In the genomic region with DNA sequence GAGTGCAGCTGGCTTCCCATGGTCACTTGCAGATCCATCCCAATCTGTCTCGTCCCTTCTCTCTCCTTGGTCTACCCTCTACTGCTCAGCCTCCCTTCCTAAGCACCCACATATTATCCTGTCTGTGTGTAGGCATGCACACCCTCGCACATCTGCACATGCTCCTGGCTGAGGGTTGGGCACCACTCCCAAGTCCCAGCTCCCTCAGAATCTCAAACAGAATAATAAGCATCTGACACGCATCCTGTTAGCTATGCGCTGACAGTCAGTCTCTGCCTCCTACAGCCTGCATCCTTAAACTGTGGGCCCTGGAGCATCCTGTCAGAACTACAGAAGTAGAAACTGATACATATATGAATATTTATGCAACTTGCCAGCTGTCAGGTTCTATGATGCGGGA, we compare ENCODE assay signal across 16 mouse cellular contexts. TPM values are rescaled to one million over a fixed set of nuclear protein-coding genes. Genes with fewer than 3 reads are reported as not detected.
DNase-seq lines count a peak whose midpoint lies in the region; ATAC-seq and TF ChIP-seq lines count a peak whose summit lies in the region.
"Had no signal": no experiment of that assay in that cellular context is flagged by ENCODE, and none has a peak within 500 bp of the region (broad histone marks: within the 10 kb centered on the region; RNA-seq: fewer than 3 reads in every experiment).

No protein-coding gene starts in this region.

- no peak overlapping the region for H3K4me3 ChIP-seq in left cerebral cortex, adult 2 months
- H3K4me3 ChIP-seq: gastrocnemius, adult 2 months; intestine, embryonic 15.5 days; limb, embryonic 12.5 days; liver, embryonic 15.5 days; neural tube, embryonic 15.5 days had no signal

- peak; percentile 55 for DNase-seq in layer of hippocampus, adult 11-12 months (ENCODE audit: low spot score)
- DNase-seq in layer of hippocampus, adult 9-10 months (ENCODE audit: low spot score), result no peak
- DNase-seq in right cerebral cortex, postnatal 25 days, result peak; percentile 52
- no peak for DNase-seq in right cerebral cortex, postnatal 4 days
- peak in 1 of 2 experiments; percentile 60 for DNase-seq in left cerebral cortex, adult 2 months (ENCODE audit: extremely low spot score in 1 of 2, low spot score in 2 of 2)
- no peak for DNase-seq in gastrocnemius, adult 8-10 months (ENCODE audit: low spot score in 2 of 2)
- DNase-seq in c-Kit-positive CD71-positive TER-119-positive erythroid progenitor cells, embryonic 14.5 days (ENCODE audit: low spot score), result no peak
- DNase-seq: cerebellum, adult 8-10 months; gastrocnemius, adult 2 months; heart, postnatal 10 days had no signal

- no peak for ATAC-seq in erythroblast, adult 5-6 weeks (replicated peaks; ENCODE audit: low FRiP score, poor library complexity, severe bottlenecking)
- ATAC-seq: intestine, embryonic 15.5 days had no signal

- intact Hi-C loops in left cerebral cortex, adult 2 months (cut with DNase I), result loop anchor here (1.0 to 5.0 kb wide), 2 partner anchors 23 to 43 kb away; no protein-coding TSS in a partner anchor

- TF ChIP-seq CTCF in left cerebral cortex, adult 2 months (IDR thresholded peaks at IDR 0.05), result no peak

- H3K27ac ChIP-seq in left cerebral cortex, adult 2 months, result peak overlapping the region; percentile 72
- H3K27ac ChIP-seq: gastrocnemius, adult 2 months; intestine, embryonic 15.5 days; kidney, postnatal 0 days; limb, embryonic 12.5 days; liver, embryonic 15.5 days; neural tube, embryonic 15.5 days had no signal

RNA-seq across cellular contexts. Expression of a gene that starts 13.2 kb away (rescaled TPM):
- total RNA-seq in left cerebral cortex, adult 2 months (2021), result 10 to 100 TPM; 46.0 to 49.9 TPM
- total RNA-seq in gastrocnemius, adult 8-10 months (2022), result under 1 TPM; 0.15 to 0.73 (median 0.24) TPM
- total RNA-seq in erythroblast, adult 5-6 weeks (2015; ENCODE audit: low replicate concordance), result 0.19 TPM in 1 of 2 replicates, not detected in the other
- total RNA-seq in erythroblast, adult 5-6 weeks (2017; ENCODE audit: low replicate concordance), result 0.09 and 1.5 TPM in 2 replicates

RNA-seq across cellular contexts. Expression of a gene that starts 58.4 kb away (rescaled TPM):
- 1 to 10 TPM; 3.2 to 3.4 TPM for total RNA-seq in left cerebral cortex, adult 2 months (2021)
- under 1 TPM; 0.16 to 0.45 (median 0.18) TPM for total RNA-seq in gastrocnemius, adult 8-10 months (2022)
- 2.5 and 4.8 TPM in 2 replicates for total RNA-seq in erythroblast, adult 5-6 weeks (2015; ENCODE audit: low replicate concordance)
- 1.8 and 3.8 TPM in 2 replicates for total RNA-seq in erythroblast, adult 5-6 weeks (2017; ENCODE audit: low replicate concordance)

Comparison
In these comparisons a context has a peak if more than half of its experiments do, and no peak if none do; other contexts are left out.
1. DNase-seq: peak in layer of hippocampus, adult 11-12 months (single experiment) and right cerebral cortex, postnatal 25 days (single experiment); none in layer of hippocampus, adult 9-10 months (single experiment), right cerebral cortex, postnatal 4 days (single experiment), gastrocnemius, adult 8-10 months (0 of 2) and c-Kit-positive CD71-positive TER-119-positive erythroid progenitor cells, embryonic 14.5 days (single experiment).
2. RNA of a gene that starts 13.2 kb away (total RNA-seq): 46.0 to 49.9 TPM in left cerebral cortex, adult 2 months; 0.15 to 0.73 TPM in gastrocnemius, adult 8-10 months and 0.09 to 1.5 TPM in erythroblast, adult 5-6 weeks; every median in the first group is over 10 times any median in the second.